Mouse (Mus musculus): ENCODE measurements around the gene Olfr348. TPM values are rescaled to one million over a fixed set of nuclear protein-coding genes. Genes with fewer than 3 reads are reported as not detected.

The Olfr348 gene
- total RNA-seq (2021), result not detected
- long read RNA-seq, result 0 reads

DNA sequence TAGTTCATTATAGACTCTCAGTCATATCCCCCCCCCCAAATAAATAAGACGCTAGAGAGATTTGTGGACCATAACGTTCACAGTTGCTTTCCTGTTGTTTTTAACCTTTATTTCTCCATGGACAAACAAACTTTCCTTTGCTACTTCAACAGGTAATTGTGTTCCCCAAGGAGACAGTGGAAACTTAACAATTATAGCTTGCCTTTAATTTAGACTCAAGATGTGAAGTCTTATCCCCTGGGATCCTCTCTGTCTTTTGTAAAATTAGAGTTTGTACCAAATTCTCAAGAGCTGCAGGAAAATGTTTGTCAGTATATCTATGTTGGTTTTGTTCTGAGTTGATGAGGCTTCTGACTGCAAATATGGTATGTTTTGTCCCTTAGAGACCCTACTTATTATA lies at the start of gene Olfr348:
Olfr348 (plus strand) TSS at position 301 of the 400 bp plus-strand sequence.
- no peak for DNase-seq (ENCODE audit: low spot score in 2 of 2)

GRCm38 (mm10) chr2:36736226-36736625 lies 47.9 kb upstream of the Olfr348 start:
- no peak for DNase-seq (ENCODE audit: low spot score in 2 of 2)

DNA sequence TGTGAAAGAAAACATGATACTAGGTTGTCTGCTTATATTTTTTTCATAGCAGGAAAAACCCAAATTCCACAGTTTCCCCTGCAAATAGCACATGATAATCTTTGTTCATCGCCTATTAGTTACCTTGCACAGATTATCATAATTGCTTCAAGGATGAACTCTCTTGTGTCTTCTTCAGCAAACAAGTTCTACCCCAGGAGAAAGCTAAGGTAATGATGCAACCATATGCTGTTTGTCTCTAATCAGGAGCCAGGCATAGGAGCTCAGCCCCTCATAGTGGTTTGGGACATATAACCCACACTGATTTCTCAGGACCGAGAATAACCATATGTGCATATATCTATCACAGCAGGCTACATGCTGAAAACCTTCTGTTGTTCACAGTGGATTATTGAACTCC lies 6.2 kb downstream of the Olfr348 start, which contains the start of gene Olfr50:
Olfr50 (plus strand) TSS at position 301 of the 400 bp plus-strand sequence.
- DNase-seq (ENCODE audit: low spot score in 2 of 2), result no peak

- no peak for DNase-seq (ENCODE audit: low spot score in 2 of 2)
These were observed 32.9 kb downstream of the Olfr348 start, which contains the start of gene Olfr3 for GRCm38 (mm10) chr2:36816932-36817331. Olfr3 (minus strand) TSS chr2:36817032.

Other genes with a start within 250 kb of the Olfr348 start
- gene Olfr344, start 217.6 kb upstream of the Olfr348 start, total RNA-seq (2021), result not detected
- gene Olfr345, start 144.2 kb upstream of the Olfr348 start, total RNA-seq (2021), result not detected
- not detected for gene Olfr346, start 98.5 kb upstream of the Olfr348 start, total RNA-seq (2021)
- not detected for gene Olfr347, start 52.4 kb upstream of the Olfr348 start, total RNA-seq (2021)
- not detected for gene Olfr50, start 6.3 kb downstream of the Olfr348 start, total RNA-seq (2021)
- not detected for gene Olfr3, start 32.8 kb downstream of the Olfr348 start, total RNA-seq (2021)
- gene Olfr350, start 62.0 kb downstream of the Olfr348 start, total RNA-seq (2021), result not detected
- gene Olfr351, start 78.4 kb downstream of the Olfr348 start, total RNA-seq (2021), result not detected
- gene Olfr352, start 84.2 kb downstream of the Olfr348 start, total RNA-seq (2021), result not detected
- not detected for gene Olfr353, start 108.7 kb downstream of the Olfr348 start, total RNA-seq (2021)
- gene Olfr354, start 121.4 kb downstream of the Olfr348 start, total RNA-seq (2021), result not detected
- not detected for gene Olfr355, start 144.6 kb downstream of the Olfr348 start, total RNA-seq (2021)
- gene Olfr356, start 152.8 kb downstream of the Olfr348 start, total RNA-seq (2021), result not detected
- gene Olfr357, start 209.6 kb downstream of the Olfr348 start, total RNA-seq (2021), result not detected
- gene Olfr358, start 225.1 kb downstream of the Olfr348 start, total RNA-seq (2021), result not detected

Measured in layer of hippocampus, postnatal 10 days (tissue).